Mouse (Mus musculus) hindbrain, embryonic 10.5 days (tissue): Measurements from ENCODE around the gene Chsy1. TPM values are rescaled to one million over a fixed set of nuclear protein-coding genes. Genes with fewer than 3 reads are reported as not detected.

Experiments
- DNase-seq: peaks from one replicate; pipeline ENCODE4 v3.0.0-alpha.2; 2017; ENCODE audit warnings: low spot score
- H3K27ac ChIP-seq: fragments of 300-500 bp; sonication (generic); 2 replicates; pipeline ENCODE4 v1.5.1; 2016; ENCODE audit warnings: mild to moderate bottlenecking, moderate library complexity
- H3K27me3 ChIP-seq: fragments of 300-500 bp; sonication (generic); 2 replicates; pipeline ENCODE4 v1.6.1; 2016; ENCODE audit warnings: mild to moderate bottlenecking; ENCODE audit not compliant: poor library complexity, insufficient read depth, severe bottlenecking
- H3K36me3 ChIP-seq: fragments of 300-500 bp; sonication (generic); 2 replicates; pipeline ENCODE4 v1.6.1; 2016; ENCODE audit warnings: mild to moderate bottlenecking, moderate library complexity
- H3K4me1 ChIP-seq: fragments of 300-500 bp; sonication (generic); replicated peaks from 2 replicates; pipeline ENCODE4 v1.6.1; 2016; ENCODE audit warnings: mild to moderate bottlenecking
- H3K4me3 ChIP-seq: fragments of 300-500 bp; sonication (generic); 2 replicates; pipeline ENCODE4 v1.5.1; 2016; ENCODE audit warnings: mild to moderate bottlenecking, moderate library complexity
- H3K9me3 ChIP-seq: fragments of 300-500 bp; sonication (generic); 2 replicates; pipeline ENCODE4 v1.6.1; 2016; ENCODE audit warnings: mild to moderate bottlenecking, moderate library complexity
- WGBS: fragments of 180-500 bp; shearing (Covaris S2); methylation state at CpG from one replicate; pipeline ENCODE4 v1.1.7; 2016; 5-methylcytosine and 5-hydroxymethylcytosine counted together
- polyA plus RNA-seq: library from polyadenylated mRNA; unstranded; fragments of >200 nt; fragmentation: Nextera tagmentation; extraction: Ambion mirVana; gene quantifications from 2 replicates; pipeline ENCODE4 v1.2.1, GENCODE M21; 2016

Gene Chsy1
- polyA plus RNA-seq, 1 experiment from 2014 or later, result 9.6 TPM

DNA sequence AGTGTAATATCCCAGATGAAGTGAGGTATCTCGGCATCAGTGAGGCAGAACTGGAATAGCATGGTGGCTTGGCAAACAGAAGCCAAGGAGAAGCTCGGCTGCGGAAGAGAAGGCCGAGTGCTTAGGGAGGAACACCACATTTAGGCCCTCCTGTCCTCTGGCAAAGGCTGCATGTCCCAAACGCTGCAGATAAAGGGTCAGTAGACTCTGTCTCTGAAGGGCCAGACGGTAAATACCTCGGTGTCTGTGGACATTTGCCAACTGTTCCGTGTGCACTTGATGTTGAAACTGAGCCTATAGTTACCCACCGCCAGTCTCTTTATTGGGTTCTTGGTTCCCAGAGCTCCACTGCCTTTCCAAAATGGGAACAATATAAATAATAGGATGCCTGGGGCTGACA, 48.1 kb downstream of the Chsy1 start:
- Histone ChIP-seq H3K9me3 (no peaks in the 10 kb centered on the region), H3K27ac (no peak overlapping the region), H3K36me3 (peaks cover 26% of the 10 kb centered on the region), H3K4me1 (peaks cover 14% of the 10 kb centered on the region; the same call in 1 of the 2 replicates), H3K4me3 (no peak overlapping the region), H3K27me3 (no peaks in the 10 kb centered on the region)
- no peak for DNase-seq
- 90% methylated on average over 9 of the region's 9 CpGs for WGBS

DNA sequence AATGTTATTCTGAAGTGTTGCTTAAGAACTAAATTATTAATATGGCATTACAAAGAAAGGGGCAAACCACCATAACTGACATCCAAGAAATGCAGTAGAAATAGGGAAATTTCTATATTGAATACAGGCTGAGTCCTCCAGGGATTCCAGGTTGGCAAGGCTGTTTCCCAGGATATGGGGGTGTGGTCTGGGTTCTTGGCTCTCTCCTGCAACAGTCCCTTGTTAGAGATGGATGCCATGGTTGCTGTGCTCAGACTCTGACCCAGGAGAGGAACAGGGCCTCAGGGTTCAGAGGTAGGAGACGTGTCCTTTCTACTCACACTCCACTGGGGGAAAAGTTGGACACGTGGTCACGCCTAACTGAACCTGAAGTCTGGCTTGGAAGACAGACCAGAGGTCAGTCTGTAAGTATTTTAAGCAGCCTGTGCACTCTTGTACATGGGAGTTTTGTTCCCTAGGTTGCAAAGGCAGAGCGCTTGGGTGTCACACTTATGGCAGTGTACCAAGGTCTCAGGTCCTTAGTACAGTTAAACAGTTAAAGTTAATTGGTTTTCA, 48.6 kb downstream of the Chsy1 start:
- DNase-seq, result no peak
- no peak overlapping the region for H3K4me3 ChIP-seq
- peaks cover 21% of the 10 kb centered on the region for H3K36me3 ChIP-seq
- no peaks in the 10 kb centered on the region for H3K27me3 ChIP-seq
- H3K9me3 ChIP-seq, result no peaks in the 10 kb centered on the region
- 87% methylated on average over 4 of the region's 4 CpGs for WGBS
- no peak overlapping the region for H3K27ac ChIP-seq
- H3K4me1 ChIP-seq, result peaks cover 14% of the 10 kb centered on the region; the same call in 1 of the 2 replicates

DNA sequence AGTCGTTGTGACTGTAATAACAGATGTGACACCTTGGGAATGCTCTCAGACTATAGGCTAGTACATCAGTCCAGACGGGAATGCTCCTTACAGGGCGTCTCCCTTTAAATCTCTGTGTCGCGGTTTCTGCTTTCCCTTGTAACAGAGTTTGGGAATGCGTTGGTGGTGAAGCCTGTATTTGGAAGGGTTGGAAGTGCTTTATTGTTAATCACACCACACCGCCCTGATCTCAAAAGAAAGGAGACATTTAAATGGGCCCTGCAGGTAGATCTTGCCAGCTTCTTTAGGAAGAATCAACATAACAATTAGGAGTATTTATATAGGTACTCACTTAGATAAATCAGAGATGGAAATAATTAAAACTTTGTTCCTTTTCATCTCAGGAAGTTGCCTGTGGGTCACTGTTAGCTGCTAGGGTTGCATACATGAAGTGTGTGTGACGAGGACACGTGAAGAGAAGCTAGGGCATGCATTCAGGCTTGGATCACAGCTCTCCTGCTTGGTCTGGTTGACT, 49.4 kb downstream of the Chsy1 start:
- H3K27ac ChIP-seq, result no peak overlapping the region
- H3K36me3 ChIP-seq, result peaks cover 16% of the 10 kb centered on the region
- WGBS, result 79% methylated on average over 9 of the region's 9 CpGs
- H3K27me3 ChIP-seq, result no peaks in the 10 kb centered on the region
- H3K9me3 ChIP-seq, result no peaks in the 10 kb centered on the region
- peaks cover 14% of the 10 kb centered on the region; the same call in 1 of the 2 replicates for H3K4me1 ChIP-seq
- no peak for DNase-seq
- H3K4me3 ChIP-seq, result no peak overlapping the region

DNA sequence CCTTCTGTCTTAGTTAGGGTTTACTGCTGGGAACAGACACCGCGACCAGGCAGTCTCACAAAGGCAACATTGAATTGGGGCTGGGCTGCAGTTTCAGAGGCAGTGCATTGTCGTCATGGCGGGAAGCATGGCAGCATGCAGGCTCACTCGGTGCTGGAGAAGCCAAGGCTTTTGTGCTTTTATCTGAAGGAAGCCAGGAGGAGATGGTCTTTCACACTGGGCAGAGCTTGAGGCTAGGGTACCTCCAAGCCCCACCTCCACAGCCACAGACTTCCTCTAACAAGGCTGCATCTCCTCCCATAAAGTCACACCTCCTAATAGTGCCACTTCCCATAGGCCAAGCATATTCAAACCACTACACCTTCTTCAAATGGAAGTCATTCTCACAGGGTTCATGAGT, 50.6 kb downstream of the Chsy1 start:
- DNase-seq, result no peak
- H3K27ac ChIP-seq, result no peak overlapping the region
- WGBS, result 40% methylated on average over 5 of the region's 5 CpGs

DNA sequence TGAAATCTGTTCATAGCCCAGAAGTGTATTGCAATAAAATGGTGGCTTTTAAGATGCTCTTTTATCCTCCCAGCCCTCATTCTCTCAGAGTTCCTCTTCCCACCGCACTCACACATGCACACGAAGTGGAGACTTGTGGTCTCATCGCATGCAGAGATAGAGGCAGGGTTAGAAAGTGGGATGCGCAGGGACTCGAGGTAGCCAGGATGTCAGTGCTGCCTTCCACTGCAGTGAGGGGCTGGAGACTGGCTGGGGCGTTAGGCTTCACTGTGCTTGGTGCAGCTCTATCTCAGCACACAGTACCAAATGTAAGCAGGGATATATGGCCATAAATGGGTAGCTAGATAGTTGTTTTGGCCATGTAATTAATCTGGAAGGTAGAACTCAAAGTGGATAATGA, 52.5 kb downstream of the Chsy1 start:
- 88% methylated on average over 6 of the region's 6 CpGs for WGBS
- no peak overlapping the region for H3K4me3 ChIP-seq
- peaks cover 17% of the 10 kb centered on the region; the same call in 1 of the 2 replicates for H3K4me1 ChIP-seq
- DNase-seq, result no peak
- no peaks in the 10 kb centered on the region for H3K27me3 ChIP-seq
- H3K36me3 ChIP-seq, result 0 out of 2 replicates have a peak, but pooled peaks cover 8% of the 10 kb centered on the region
- no peak overlapping the region for H3K27ac ChIP-seq
- H3K9me3 ChIP-seq, result no peaks in the 10 kb centered on the region

More for the DNA sequence above, 50.6 kb downstream of the Chsy1 start:
- Histone ChIP-seq H3K27me3 (no peaks in the 10 kb centered on the region), H3K4me1 (peaks cover 17% of the 10 kb centered on the region; the same call in 1 of the 2 replicates), H3K4me3 (no peak overlapping the region), H3K36me3 (peaks cover 15% of the 10 kb centered on the region; the same call in 1 of the 2 replicates), H3K9me3 (no peaks in the 10 kb centered on the region)

DNA sequence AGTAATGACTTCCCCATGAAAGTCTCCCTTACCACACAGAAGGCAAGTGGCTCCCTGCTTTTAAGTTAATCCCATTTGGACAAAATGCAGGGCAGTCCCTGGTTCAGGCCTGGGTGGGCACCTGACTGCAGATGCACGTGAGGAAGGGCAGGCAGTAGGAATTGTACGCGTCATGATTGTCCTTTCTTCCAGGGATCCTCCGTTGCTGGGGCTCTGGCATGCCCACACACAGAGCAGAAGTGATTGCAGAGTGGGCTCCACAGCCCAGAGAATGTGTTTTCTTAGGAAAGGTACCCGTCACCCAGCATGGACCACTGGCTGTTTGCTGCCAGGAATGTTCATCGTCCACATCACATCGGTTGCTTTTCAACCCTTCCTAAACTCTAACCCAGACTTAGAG, 53.2 kb downstream of the Chsy1 start:
- Histone ChIP-seq H3K9me3 (no peaks in the 10 kb centered on the region), H3K36me3 (0 out of 2 replicates have a peak, but pooled peaks cover 8% of the 10 kb centered on the region), H3K27ac (no peak overlapping the region), H3K4me1 (peaks cover 14% of the 10 kb centered on the region; the same call in 1 of the 2 replicates), H3K27me3 (no peaks in the 10 kb centered on the region), H3K4me3 (no peak overlapping the region)
- 87% methylated on average over 7 of the region's 7 CpGs for WGBS
- DNase-seq, result no peak

DNA sequence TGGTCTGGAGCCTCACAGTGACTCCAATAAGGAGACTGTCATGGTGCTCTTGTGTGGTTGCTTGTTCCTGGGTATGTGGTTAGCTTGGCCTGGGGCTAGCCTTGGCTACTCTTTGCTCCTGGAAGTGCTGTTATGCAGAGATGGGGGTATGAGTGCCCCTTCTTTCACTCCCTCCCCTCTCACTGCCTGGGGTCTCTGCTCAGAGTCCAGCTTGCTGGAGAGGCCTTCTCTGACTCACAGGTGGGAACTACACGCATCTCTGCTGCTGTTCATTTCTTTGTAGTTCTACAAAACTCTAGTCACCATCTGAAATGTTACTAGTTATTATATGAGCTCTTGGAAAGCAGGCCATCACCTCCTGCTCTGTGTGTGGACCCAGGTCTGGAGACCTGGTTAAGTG, 53.7 kb downstream of the Chsy1 start:
- H3K4me3 ChIP-seq, result no peak overlapping the region
- no peak for DNase-seq
- H3K27me3 ChIP-seq, result no peaks in the 10 kb centered on the region
- H3K36me3 ChIP-seq, result 0 out of 2 replicates have a peak, but pooled peaks cover 8% of the 10 kb centered on the region
- peaks cover 11% of the 10 kb centered on the region; the same call in 1 of the 2 replicates for H3K4me1 ChIP-seq
- H3K27ac ChIP-seq, result no peak overlapping the region
- 98% methylated on average over 1 of the region's 1 CpGs for WGBS
- H3K9me3 ChIP-seq, result no peaks in the 10 kb centered on the region

DNA sequence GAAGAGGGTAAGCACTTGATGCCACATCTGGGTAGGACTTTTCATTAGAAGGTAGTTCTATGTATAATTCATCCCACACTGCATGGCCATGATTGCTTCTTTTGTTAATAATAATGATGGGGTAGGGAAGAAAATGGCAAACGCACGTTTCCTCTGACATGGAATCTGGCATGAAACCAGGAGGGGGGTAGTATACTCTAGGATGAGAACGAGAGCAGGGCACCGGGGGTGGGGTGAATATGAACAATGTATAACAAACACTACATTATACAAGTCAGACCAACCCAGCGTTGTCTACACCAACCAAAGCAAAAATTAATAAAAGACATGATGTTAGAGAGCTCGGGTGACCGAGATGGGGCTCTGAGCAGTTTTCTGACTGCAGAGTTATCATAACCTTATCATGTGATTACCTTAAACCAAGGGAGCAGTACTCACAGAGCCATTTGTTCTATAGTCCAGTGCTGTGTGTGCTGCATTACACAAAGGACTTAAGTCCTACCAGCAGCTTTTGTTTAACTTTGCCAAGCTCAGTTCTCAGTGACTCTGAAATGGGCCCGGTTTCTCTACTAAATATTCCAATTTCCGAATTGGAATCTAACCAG, 55.2 kb downstream of the Chsy1 start:
- Histone ChIP-seq H3K27me3 (no peaks in the 10 kb centered on the region), H3K4me3 (no peak overlapping the region), H3K9me3 (no peaks in the 10 kb centered on the region), H3K27ac (no peak overlapping the region), H3K4me1 (peaks cover 9% of the 10 kb centered on the region; the same call in 1 of the 2 replicates), H3K36me3 (0 out of 2 replicates have a peak, but pooled peaks cover 8% of the 10 kb centered on the region)
- 86% methylated on average over 9 of the region's 9 CpGs for WGBS
- no peak for DNase-seq

DNA sequence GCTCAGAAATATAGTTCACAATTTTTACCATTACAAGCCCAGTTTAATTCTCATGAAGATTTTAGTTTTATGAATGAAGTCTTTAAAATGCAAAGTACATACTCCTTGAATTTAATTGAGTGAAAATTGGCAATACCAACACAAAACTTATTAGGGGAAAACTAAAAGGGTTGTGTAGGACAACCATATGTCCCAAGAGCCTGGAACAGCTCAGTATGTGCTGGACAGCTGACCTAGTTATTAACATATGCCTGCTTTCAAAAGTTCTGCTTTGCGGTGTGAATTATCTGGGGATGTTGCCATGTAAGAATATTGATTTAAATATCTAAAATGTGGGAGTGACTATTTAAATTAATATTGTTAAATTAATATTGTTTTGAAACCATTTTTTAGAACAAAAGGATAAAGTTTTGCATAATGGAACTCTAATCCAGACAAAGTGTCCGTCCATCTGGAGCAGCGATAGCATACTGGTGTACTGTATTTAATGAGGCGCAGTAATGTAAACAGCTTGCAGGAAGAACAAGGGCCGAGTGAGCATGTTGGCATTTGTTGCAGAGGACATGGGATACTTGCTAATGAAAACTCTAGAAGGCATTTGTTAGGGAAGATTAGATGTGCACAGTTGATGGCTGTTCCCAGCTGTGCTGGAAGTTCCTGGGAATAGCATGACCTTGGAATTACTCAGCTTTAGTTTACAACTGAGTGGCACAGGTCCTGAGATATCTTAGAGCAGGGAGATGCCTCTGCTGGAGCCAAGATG, 55.9 kb downstream of the Chsy1 start:
- no peak for DNase-seq
- 0 out of 2 replicates have a peak, but pooled peaks cover 3% of the 10 kb centered on the region for H3K4me1 ChIP-seq
- no peak overlapping the region for H3K4me3 ChIP-seq
- H3K27ac ChIP-seq, result no peak overlapping the region
- 82% methylated on average over 5 of the region's 5 CpGs for WGBS
- H3K27me3 ChIP-seq, result no peaks in the 10 kb centered on the region
- no peaks in the 10 kb centered on the region for H3K9me3 ChIP-seq
- 0 out of 2 replicates have a peak, but pooled peaks cover 5% of the 10 kb centered on the region for H3K36me3 ChIP-seq

DNA sequence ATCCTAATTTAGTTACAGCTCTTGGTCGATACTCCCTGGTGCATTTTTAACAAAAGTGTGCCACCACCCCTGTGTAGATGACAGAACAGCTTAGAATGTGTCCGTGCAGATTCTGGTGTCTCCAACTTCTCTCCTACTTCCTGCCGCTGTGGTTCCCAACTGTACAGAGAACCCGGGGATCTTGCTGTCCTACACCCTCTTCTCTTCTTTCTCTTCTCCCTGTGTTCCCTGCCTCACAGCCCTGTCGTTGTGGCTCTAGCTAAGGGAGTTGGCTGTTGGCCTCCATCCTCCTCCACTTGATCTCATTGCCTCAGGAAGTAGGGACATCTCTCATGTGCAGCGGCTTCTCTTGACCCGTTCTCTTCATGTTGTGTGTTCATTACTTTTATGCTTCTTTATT, 59.6 kb downstream of the Chsy1 start:
- no peak overlapping the region for H3K27ac ChIP-seq
- no peaks in the 10 kb centered on the region for H3K27me3 ChIP-seq
- H3K4me3 ChIP-seq, result no peak overlapping the region
- no peaks in the 10 kb centered on the region for H3K9me3 ChIP-seq
- 93% methylated on average over 7 of the region's 7 CpGs for WGBS
- 0 out of 2 replicates have a peak, but pooled peaks cover 3% of the 10 kb centered on the region for H3K4me1 ChIP-seq
- peaks cover 39% of the 10 kb centered on the region for H3K36me3 ChIP-seq
- no peak for DNase-seq

DNA sequence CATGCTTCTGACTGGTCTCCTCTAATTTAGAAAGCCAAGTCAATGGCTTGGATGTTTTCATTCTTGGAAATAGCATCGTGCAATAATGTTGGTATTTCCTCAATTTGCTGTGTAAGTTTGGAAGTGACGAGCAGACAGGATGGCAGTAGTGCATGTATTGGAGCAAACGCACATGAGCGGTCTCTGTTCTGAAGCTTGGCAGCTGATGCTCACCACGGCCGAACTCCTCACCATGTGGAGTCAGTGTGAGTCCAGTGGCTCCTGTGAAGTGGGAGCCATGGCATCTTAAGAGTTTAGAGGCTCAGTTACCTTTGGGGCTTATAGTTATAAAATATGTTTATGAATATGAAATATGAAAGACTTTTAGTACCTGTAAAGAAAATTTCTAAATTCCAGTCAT, 60.2 kb downstream of the Chsy1 start:
- H3K36me3 ChIP-seq, result peaks cover 45% of the 10 kb centered on the region
- no peaks in the 10 kb centered on the region for H3K9me3 ChIP-seq
- H3K4me1 ChIP-seq, result 0 out of 2 replicates have a peak, but pooled peaks cover 2% of the 10 kb centered on the region
- H3K27ac ChIP-seq, result no peak overlapping the region
- 93% methylated on average over 6 of the region's 6 CpGs for WGBS
- DNase-seq, result no peak
- no peaks in the 10 kb centered on the region for H3K27me3 ChIP-seq
- no peak overlapping the region for H3K4me3 ChIP-seq

DNA sequence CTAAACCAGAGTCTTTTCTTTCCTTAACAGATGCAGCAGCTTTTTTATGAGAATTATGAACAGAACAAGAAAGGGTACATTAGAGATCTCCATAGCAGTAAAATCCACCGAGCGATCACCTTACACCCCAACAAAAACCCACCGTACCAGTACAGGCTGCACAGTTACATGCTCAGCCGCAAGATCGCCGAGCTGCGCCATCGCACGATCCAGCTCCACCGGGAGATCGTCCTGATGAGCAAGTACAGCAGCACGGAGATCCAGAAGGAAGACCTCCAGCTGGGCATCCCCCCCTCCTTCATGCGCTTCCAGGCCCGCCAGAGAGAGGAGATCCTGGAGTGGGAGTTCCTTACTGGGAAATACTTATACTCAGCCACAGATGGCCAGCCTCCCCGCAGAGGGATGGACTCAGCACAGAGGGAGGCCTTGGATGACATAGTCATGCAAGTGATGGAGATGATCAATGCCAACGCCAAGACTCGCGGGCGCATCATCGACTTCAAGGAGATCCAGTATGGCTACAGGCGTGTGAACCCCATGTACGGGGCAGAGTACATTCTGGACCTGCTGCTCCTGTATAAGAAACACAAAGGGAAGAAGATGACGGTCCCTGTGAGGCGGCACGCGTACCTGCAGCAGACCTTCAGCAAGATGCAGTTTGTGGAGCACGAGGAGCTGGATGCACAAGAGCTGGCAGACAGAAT, 61.6 kb downstream of the Chsy1 start:
- DNase-seq, result no peak
- Histone ChIP-seq H3K4me1 (no peaks in the 10 kb centered on the region), H3K27me3 (no peaks in the 10 kb centered on the region), H3K4me3 (no peak overlapping the region), H3K36me3 (peaks cover 59% of the 10 kb centered on the region), H3K27ac (no peak overlapping the region), H3K9me3 (no peaks in the 10 kb centered on the region)
- 96% methylated on average over 27 of the region's 27 CpGs for WGBS
